Mouse (Mus musculus): ENCODE results near the gene Rnf115.
"Not testable (repeated sequence)": the region's sequence is repeated elsewhere in the genome, so short reads cannot be mapped to it uniquely, and the experiment has no call there.

Gene Rnf115

DNA sequence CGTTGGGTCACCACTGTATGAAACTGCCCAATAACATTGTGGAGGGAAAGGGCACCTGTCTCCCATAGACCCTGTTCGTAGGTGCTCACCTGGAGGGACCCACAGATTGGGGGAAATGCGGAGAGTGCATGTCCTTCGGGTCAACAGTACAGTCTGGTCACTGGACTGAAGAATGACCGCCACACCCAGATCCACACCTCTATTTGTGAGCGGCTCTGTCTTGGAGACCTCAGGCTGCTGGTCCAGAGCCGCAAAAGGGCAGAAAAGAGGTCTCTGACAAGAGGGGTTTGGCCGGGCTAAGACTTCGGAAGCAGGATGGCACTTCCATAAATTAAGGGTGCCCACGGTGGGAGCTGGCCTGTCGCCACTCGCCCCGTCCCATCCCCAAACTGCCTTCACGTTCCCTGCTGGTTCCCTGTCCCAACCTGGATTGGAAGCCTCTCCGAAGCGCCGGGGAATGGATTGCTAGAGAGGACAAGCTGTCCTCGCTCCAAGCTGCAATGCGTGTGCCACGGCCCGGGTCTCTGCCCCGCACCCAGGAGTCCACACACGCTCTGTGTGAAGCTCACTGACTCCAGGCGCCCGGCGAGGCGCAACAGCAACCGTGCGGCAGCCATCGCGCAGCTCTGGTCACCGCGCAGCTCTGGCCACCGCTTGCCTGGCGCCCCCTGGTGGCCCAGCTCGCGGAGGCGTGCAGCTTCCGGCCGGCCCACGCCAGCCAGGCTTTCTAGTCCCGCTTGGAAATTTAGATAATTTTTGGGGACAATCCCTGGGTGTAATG is 19.4 kb upstream of the Rnf115 start, which contains the start of gene Nudt17:
TSS of gene Nudt17 (minus strand) at position 660 of the 781 bp plus-strand sequence.
- DNase-seq (ENCODE audit: low spot score in 2 of 2), result peak; percentile 65 to 76

DNA sequence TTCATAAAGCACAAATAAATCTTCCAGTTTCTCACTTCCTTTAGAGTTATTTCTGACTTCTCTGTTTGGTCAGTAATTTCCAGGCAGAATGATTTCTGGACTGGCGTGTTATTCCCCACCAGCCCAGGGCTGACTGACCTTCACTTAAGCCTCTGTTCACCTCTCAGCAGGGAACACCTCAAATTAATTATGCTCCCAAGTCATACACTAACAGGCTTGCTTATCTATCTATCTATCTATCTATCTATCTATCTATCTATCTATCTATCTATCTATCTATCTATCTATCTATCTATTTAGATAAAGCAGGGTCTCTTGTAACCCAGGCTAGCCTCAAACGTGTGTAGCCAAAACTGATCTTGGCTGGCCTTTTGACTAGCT is 18.8 kb upstream of the Rnf115 start:
- no peak for DNase-seq (ENCODE audit: low spot score in 2 of 2)

DNA sequence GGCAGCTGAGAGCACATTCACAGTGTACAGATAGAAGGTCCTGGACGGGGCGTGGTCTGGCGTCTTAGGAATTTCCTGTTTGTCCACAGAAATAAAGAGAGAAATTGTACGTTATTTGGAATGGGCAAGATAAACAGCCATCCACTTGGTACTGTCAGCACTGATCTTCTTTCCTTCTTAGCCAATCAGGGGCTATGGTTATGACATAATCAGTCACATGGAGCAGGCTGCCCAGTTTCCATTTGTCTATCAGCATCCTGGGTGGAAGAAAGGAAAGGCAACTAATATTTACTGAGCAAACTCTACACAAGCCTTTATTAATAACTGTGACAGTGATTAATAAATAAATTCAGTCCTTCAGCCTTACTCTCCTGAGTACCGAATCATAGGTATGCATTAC is 13.2 kb upstream of the Rnf115 start:
- DNase-seq (ENCODE audit: low spot score in 2 of 2), result no peak

DNA sequence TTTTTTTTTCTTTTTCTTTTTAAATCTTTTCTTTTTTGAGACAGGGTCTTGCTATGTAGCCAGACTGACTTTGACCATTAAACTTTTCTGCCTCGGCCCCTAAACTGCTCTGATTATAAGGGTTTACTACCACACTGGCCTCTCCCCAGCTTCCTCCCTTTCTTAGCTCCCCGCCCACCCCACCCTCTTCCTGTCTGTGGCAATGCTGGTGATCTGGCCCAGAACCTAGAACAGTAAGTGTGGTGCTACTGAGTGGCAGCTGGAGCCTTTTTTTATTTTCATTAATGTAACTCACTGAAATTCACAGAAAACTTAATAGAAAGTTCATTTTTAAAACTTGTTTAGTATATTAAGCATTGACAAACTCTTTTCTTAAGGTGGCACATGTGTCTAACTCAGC is 11.6 kb upstream of the Rnf115 start:
- no peak for DNase-seq (ENCODE audit: low spot score in 2 of 2)

DNA sequence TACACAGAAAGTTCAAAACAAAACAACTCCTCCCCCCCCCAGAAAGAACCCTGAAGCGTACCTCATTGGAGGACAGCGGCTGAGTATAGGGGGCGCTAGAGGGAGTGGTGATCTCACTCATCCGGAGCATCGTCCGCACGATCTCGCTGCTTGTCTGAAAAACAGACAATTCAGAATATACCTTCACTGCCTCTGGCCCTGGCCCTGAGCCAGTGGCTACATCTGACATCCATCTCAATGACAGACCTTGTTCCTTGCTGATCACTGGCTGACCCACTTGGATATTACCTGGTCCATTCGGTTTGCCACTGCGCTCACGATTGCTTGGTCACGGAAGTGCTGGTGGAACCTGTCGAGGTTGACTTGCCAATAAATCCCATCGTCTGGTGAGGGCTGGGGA is 8.3 kb upstream of the Rnf115 start:
- no peak for DNase-seq (ENCODE audit: low spot score in 2 of 2)

DNA sequence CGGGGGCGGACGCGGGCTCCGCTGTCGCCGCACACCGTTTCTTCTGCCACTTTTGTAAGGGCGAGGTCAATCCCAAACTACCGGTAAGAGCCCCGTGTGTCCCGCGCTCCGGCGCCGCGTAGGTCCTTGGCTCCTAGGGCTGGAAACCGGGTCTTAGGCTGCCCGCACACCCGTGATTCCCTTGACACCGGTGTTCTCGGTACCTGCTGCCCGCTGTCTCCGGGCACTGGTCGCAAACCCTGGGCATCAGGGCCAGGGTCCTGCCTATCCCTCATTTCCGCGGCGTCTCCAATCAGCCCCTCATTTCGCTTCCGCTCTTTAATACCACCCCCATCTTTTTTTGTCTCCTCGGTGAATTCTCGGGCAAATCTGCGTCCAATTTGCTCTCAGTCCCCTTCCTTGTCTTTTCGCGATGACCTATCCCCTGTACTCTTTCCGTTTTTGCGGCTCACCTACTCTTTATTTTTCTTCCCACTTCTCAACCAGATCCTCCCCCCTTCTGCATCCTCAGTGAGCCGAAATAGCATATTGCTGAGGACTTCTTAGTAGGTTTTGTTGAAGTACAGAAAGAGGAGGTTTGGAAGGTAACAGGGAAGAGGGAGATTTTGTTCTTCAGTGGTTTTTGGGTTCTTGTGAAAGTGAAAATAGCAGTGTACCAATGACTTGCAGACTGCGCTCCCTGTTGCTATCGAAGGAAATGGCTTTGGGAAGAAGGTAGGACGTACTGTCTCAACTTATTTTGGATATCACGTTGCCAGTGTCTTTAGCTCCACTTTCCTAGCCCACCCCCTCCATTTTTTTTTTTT is 567 bp downstream of the Rnf115 start:
- DNase-seq (ENCODE audit: low spot score in 2 of 2), result no peak

DNA sequence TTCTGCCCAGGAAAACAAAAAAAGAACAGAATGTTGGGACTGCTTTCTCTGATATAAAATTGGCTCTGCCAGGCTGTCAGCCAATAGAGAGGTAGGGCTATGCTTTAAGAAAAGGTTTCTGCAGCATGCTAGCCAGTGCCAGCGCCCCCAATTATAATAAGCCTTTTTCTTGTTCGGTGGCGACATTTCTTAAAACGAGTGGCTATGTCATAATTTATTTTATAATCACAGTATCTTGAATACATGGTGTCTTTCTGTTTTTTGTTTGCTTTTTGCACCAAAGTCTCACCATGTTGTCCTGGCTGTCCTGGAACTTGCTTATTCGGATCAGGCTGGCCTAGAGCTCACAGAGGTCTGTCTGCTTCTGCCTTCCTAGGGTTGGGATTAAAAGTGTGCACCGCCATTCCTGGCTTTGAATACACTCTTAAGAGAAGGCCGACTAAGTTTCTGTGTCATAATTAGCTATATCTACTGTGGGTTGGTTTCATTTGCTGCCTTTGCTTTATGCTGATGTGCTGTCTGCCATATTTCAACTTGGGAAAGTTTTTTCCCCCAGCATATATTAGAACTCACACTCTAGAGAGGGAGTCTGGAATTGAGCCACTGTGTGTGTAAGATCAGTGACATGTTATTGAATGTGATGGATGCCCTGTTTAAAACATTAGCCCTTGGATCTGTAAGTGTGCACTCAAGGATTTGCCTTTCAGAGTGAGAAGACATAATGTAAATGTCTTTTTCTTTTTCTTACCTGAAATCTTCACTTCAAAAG is 1.4 kb downstream of the Rnf115 start:
- no peak for DNase-seq (ENCODE audit: low spot score in 2 of 2)

DNA sequence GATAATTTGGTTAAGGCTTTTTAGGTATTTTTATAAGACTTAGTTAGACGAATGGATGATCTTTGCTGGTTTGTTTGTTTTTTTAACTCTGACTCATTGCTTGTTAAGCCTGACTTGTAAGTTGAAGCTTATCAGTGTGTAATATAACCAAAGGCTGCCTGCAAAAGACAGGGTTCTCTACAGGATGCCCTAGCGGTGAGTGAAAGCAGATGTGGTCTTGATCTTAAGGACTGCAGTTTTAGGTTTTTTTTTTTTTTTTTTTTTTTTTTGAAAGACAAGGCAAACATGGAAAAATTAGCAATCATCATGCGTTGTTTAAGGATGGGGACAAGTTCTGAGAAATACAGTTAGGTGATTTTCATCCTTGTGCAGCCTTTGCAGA is 1.9 kb downstream of the Rnf115 start:
- DNase-seq (ENCODE audit: low spot score in 2 of 2), result no peak

DNA sequence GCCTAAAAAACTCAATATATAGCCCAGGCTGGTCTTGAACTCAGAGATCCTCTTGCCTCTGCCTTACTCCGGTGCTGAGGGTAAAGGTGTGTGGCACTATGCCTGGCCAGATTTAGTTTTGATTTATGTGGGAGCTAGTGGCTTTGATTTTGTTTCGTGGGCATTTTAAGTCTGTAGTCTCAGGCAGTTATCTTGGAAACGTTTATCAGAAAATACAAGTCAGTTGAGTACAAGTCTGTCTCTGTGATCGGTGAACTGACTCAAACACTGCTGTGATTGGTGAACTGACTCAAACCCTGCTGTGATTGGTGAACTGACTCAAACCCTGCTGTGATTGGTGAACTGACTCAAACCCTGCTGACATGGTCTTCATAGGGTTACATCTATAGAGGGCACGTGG is 3.3 kb downstream of the Rnf115 start:
- no peak for DNase-seq (ENCODE audit: low spot score in 2 of 2)

DNA sequence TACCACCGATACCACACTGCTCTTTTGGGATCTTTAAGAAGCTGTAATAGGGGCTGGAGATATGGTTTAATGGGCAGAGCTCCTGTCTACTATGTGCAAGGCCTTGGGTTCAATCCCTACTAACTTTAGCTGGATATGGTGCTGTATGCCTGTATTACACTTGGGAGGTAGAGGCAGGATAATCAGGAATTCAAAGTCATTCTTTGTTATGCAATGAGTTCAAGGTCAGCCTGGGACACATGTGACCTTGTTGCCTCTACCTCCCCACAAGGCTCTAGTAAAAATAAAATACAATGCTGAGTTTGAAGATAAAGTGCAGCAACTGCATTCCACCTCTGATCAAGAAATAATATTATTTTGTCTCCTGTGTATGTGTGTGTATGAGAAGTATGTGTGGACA is 6.5 kb downstream of the Rnf115 start:
- DNase-seq (ENCODE audit: low spot score in 2 of 2), result no peak

DNA sequence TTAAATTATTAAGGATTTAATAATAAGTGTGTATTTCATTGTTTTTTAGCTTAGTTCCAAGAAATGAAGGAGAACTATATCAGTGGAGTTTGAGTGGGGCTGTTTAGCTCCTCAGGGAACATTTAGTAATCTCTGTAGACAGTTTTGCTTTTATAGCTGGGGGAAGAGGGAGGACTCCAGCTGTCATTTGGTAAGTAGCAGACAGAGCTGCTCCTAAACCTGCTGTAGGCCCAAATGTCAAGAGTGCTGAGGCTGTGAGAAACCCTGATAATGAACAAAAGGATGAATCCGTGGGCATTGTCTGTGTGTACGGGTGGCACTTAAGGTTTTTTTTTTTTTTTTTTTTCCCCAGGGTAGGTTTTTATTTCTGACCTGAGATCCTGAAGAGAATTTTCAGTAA is 7.7 kb downstream of the Rnf115 start:
- no peak for DNase-seq (ENCODE audit: low spot score in 2 of 2)

DNA sequence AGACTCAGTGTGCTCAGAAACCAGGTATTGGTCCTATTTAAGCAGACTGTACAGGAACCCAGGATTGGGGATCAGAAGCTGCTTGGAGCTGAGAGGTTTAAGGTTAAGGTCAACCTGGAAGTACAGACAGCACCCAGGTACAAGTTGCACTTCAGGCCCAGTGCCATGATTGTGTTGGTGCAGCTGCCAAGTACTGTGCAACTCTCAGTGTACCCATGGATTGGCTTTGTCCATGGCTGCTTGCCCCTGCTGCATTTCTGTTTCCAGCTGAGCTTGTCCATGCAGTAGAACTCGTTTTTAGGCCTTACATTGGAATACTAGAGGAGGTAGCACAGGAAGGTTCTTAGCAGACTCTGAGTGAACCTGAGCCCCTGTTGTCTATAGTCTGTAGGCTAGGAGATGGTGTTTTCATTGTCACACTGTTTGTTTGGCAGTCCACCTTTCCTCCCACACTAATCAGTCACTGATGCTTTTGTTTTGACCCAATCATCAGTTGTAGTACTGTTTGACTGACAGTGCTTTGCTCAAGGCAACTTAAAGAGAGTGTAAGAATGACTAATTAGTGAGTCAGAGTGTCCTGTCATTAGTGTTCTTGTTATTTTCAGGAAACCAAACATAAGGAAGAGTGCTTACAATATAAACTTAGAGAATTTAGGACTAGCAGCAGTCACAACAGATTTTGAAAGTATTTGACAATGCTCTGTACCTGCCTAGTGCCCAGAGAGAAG is 9.7 kb downstream of the Rnf115 start:
- DNase-seq (ENCODE audit: low spot score in 2 of 2), result no peak

DNA sequence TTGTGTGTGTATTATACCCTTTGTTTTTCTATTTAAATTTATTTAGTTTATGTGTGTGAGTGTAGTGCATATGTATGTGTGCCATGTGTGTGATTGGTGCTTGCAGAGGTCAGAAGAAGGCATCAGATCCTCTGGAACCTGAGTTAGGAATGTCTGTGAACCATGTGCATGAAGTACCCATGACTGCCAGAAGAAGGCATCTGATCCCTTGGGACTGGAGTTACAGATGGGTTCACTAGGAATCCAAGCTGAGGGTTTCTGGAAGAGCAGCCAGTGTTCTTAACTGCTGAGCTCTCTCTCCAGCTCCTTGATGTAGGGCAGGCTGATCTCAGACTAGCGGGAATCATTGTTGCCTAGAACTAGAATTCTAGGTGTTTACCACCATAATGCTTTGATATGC is 10.5 kb downstream of the Rnf115 start:
- no peak for DNase-seq (ENCODE audit: low spot score in 2 of 2)

DNA sequence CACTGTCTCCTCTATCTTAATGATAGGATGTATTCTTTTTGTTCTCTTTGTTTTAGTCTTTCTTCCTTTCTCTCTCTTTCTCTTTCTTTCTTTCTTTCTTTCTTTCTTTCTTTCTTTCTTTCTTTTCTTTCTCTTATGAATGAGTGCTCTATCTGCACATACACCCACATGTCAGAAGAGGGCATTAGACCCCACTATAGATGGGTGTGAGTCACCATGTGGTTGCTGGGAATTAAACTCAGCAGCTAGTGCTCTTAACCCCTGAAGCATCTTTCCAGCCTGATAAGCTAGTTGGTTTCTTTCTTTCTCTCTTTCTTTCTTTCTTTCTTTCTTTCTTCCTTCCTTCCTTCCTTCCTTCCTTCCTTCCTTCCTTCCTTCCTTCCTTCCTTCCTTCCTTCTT is 12.8 kb downstream of the Rnf115 start:
- not testable (repeated sequence) for DNase-seq (ENCODE audit: low spot score in 2 of 2)

DNA sequence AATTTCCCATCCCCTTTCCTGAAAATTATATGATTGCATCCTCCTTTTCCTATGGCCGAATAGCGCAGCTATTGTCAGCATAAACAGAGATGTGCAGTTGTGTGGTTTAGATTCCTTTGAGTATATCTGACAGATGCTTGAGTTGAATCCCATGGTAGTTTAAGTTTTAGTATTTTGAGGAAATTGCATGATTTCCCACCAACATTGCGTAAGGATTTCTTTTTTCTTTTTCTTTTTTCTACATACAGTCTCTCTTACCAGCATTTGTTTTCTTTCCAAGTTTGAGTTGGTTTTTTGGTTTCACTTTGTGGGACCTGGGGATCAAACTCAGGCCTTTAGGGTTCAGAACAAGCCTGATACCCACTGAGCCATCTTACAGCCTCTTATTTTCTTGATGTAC is 16.9 kb downstream of the Rnf115 start:
- no peak for DNase-seq (ENCODE audit: low spot score in 2 of 2)

DNA sequence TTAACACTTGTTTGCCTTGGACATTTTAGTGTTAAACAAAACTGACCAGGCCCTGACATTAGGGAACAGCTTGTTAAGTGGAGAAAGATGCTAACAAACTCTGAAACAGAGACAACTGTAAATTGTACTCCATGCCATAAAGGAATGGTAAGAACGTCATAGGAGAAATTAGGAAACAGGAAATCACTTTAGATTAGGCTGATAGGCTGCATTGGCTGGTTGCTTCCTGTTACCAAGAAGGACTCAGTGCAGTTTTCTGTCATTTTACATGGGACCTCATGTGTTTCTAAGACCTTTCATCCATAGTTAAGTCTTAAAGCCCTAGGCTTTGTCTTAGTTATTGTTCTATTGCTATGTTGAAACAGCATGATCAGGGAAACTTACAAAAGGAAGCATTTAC is 19.4 kb downstream of the Rnf115 start:
- no peak for DNase-seq (ENCODE audit: low spot score in 2 of 2)

DNA sequence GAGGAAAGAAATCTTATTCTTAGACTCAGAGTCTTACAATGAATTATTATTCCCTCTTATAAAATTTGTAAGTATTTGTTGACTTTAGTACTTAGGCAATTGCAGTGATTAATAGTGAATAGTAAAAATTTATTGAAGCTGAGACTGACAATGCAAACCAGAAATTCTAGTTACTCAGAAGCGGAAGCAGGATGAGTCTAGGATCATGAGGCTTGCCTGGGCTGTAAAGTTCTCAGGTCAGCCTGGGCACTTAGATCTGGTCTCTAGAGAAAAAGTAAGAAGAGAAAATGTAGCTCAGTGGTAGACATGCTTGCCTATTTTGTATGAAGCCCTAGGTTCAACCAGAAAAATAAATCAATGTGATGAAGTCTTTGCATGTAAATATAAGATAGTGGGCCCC is 28.5 kb downstream of the Rnf115 start:
- no peak for DNase-seq (ENCODE audit: low spot score in 2 of 2)

DNA sequence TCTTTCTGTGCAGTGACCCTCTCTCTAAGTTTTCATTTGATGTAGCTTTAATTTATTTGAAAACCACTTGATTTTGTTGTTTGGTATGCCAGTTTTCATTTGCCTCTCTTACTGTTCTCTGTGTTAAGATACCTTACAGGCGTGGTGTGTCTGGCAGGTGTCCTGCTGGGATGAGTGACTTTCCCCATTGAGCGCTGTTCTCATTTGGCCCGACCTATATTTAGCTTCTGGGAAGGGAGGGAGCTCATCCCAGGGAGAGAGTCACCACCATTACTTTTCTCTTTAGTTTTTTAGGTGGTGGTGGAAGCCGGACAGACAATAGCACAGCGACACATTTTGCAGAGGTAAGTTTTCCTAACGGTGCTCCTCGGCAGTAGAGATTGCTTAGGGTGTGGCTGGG is 30.2 kb downstream of the Rnf115 start:
- DNase-seq (ENCODE audit: low spot score in 2 of 2), result no peak

DNA sequence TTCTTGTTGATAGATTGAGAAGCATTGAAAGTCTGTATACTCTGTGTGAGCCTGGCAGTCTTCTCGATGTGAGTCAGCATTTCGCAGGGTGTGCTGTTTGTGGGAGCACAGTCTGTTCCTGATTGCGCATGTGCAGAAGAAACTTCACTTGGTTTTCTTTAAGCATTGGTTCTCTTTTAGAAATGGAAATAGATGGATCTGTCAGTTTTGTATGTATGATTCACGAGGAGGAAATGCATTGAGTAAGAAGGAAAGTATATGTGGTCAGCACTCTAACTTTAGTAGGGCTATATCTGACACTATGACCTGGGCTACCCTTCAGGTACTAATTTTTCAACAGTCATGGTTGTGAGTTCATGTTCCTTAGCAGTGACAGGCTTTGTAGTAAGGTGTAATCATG is 32.2 kb downstream of the Rnf115 start:
- no peak for DNase-seq (ENCODE audit: low spot score in 2 of 2)

DNA sequence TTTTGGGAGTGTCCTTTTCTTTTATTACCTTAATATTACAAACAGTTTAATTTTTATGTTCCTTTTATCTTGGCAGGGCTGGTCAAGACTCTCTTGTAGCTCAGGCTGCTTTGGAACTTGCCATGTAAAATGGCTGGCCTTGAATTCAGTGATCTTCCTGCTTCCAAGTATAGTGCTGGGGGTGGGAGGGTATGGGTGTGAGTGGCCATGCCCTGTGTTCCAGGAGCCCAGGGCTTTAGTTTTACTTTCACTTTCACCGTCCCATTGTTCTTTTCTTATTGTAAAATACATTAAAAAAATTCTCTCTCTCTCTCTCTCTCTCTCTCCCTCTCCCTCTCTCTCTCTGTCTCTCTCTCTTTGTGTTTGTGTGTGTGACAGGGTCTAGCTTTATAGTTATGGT is 37.1 kb downstream of the Rnf115 start:
- DNase-seq (ENCODE audit: low spot score in 2 of 2), result no peak

DNA sequence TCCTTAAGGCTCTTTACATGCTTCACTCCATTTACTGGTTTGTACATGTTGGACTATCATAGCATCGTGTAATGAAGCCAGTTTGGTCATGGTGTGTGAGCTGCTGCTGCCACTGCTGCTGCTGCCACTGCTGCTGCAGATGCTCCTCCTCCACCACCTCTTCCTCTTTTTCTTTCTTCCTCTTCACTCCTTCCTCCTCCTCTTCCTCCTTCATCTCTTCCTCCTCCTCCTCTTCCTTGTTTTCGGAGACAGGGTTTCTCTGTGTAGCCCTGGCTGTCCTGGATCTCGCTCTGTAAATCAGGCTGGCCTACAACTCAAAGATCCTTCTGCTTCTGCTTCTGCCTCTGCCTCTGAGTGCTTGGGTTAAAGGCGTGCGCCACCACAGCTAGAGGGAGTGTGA is 42.5 kb downstream of the Rnf115 start:
- DNase-seq (ENCODE audit: low spot score in 2 of 2), result no peak

DNA sequence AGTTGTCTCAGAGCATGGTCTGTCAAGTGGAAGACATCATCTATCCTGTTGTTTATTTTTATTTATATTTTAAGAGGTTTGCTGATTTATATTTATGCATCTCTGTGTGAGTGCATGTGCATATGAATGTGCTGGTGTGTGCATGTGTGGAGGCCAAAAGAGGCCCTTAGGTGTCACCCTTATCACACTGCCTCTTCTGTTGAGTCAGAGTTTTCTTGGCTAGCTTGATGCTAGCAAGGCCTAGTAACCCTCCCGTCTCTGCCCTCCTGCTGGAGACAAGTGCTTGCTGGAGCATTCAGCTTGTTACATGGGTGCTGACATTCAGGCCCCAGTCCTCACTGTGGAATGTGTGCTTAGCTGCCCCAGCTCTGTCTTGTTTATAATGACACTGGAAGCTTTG is 45.5 kb downstream of the Rnf115 start:
- no peak for DNase-seq (ENCODE audit: low spot score in 2 of 2)
